Mouse (Mus musculus) hindbrain, postnatal 0 days (tissue): ENCODE data around the gene Rap1gds1. TPM values are rescaled to one million over a fixed set of nuclear protein-coding genes. Genes with fewer than 3 reads are reported as not detected.

ENCODE experiments used
- ATAC-seq: fragments of 200-750 bp; cut with Nextera tagmentation; 2 replicates; pipeline ENCODE4 v1.8.0; 2017; ENCODE audit warnings: mild to moderate bottlenecking, moderate TSS enrichment, moderate library complexity
- DNase-seq: peaks from one replicate; pipeline ENCODE4 v3.0.0-alpha.2; 2015; ENCODE audit warnings: low spot score
- H3K27ac ChIP-seq: fragments of 300-500 bp; sonication (generic); 2 replicates; pipeline ENCODE4 v1.5.1; 2014; ENCODE audit warnings: mild to moderate bottlenecking
- H3K27me3 ChIP-seq: fragments of 300-500 bp; sonication (generic); 2 replicates; pipeline ENCODE4 v1.6.1; 2014; ENCODE audit warnings: low read length, mixed read lengths; ENCODE audit not compliant: insufficient read depth
- H3K36me3 ChIP-seq: fragments of 300-500 bp; sonication (generic); 2 replicates; pipeline ENCODE4 v1.6.1; 2014; ENCODE audit warnings: low read length, mixed read lengths; ENCODE audit not compliant: insufficient read depth
- H3K4me1 ChIP-seq: fragments of 300-500 bp; sonication (generic); 2 replicates; pipeline ENCODE4 v1.6.1; 2014; ENCODE audit warnings: antibody characterized with exemption, low read length, mixed read lengths; ENCODE audit not compliant: insufficient read depth
- H3K4me2 ChIP-seq: fragments of 300-500 bp; sonication (generic); 2 replicates; pipeline ENCODE4 v1.6.1; 2014; ENCODE audit warnings: low read depth, mild to moderate bottlenecking, low read length, moderate library complexity, mixed read lengths
- H3K4me3 ChIP-seq: fragments of 300-500 bp; sonication (generic); 2 replicates; pipeline ENCODE4 v1.5.1; 2014; ENCODE audit warnings: low read length
- H3K9ac ChIP-seq: fragments of 300-500 bp; sonication (generic); replicated peaks from 2 replicates; pipeline ENCODE4 v1.6.1; 2014; ENCODE audit warnings: mild to moderate bottlenecking, low read length, moderate library complexity, mixed read lengths
- H3K9me3 ChIP-seq: fragments of 300-500 bp; sonication (generic); 2 replicates; pipeline ENCODE4 v1.6.1; 2016; ENCODE audit warnings: low read length, mixed read lengths
- CTCF ChIP-seq: IDR thresholded peaks from 2 replicates; pipeline ENCODE4 v1.5.1; 2016; ENCODE audit warnings: antibody characterized with exemption, control low read depth, low read depth
- WGBS: fragments of 180-500 bp; shearing (Covaris S2); extraction: QIAGEN DNeasy Blood & Tissue Kit; methylation state at CpG from one replicate; pipeline ENCODE4 v1.1.7; 2014; 5-methylcytosine and 5-hydroxymethylcytosine counted together
- polyA plus RNA-seq: library from polyadenylated mRNA; unstranded; fragments of >200 nt; fragmentation: Nextera tagmentation; extraction: Ambion mirVana; gene quantifications from 2 replicates; pipeline ENCODE4 v1.2.1, GENCODE M21; 2015
- total RNA-seq: library from RNA; depleted of rRNA; stranded (reverse); fragments of >200 nt; gene quantifications from 2 replicates; pipeline ENCODE4 v1.2.3, GENCODE M21; 2014

The Rap1gds1 gene
- total and polyA plus RNA-seq, 2 experiments from 2014 or later, result 90.6 to 107 TPM

DNA sequence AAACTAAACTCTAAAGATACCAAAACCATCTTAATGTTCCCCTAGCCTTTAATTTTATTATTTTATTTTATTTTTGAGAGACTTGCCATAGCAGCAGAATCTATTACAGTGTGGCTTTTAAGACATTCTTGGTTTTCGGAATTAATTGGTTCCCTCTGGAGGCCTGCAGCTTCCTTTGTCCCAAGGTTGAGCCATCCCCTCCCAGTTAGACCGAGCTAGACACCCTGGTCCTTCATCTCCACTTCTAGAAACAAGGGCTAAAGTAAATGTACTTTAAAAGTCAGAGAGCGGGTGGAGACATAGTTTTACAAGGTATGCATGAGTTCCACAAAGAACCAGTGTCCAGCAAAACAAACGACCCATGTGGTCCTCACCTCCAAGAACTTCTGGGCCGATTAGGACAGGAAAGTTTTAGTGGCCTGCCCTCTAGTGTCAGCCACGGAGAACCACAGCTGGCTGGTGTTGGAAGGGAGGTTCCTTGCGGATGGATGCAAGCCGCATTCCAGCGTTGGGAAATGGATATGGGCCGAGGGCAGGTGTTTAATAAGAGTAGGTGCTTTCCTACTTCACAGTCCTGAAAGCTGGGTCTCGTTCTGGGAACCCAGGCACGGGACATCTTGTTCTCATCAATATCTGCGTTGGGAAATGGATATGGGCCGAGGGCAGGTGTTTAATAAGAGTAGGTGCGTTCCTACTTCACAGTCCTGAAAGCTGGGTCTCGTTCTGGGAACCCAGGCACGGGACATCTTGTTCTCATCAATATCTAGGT, 168.7 kb downstream of the Rap1gds1 start:
- H3K9ac ChIP-seq, result no peak overlapping the region
- no peaks in the 10 kb centered on the region for H3K27me3 ChIP-seq
- H3K27ac ChIP-seq, result peak overlapping the region; percentile 54
- no peak overlapping the region for H3K4me3 ChIP-seq
- ATAC-seq, result peak; percentile 77
- WGBS, result 31% methylated on average over 17 of the region's 17 CpGs
- TF ChIP-seq CTCF, result peak; percentile 94
- H3K4me1 ChIP-seq, result no peaks in the 10 kb centered on the region; the same call in 1 of the 2 replicates
- no peak overlapping the region for H3K4me2 ChIP-seq
- DNase-seq, result peak; percentile 90
- no peaks in the 10 kb centered on the region for H3K9me3 ChIP-seq
- no peaks in the 10 kb centered on the region; the same call in 1 of the 2 replicates for H3K36me3 ChIP-seq

DNA sequence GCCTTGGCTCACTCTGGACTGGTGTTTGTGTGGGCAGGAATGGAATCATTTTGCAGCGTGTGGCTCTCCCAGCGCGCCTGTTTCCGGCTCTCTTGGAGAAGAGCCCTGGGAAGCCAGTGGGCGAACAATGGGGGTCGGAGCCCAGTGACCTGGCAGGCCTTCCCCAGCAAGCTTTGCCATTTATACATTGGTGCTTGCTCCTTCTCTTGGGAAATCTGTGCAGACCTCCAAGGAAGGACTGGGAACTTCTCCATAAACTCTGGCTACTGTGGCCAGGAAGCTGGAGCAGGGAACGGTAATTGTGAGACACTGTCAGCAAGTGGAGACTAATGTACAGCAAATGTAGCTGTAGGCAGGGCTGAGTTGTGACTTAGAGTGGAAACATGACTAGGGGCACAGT, 169.3 kb downstream of the Rap1gds1 start:
- no peak for TF ChIP-seq CTCF
- H3K27ac ChIP-seq, result peak overlapping the region; percentile 54; the same call in 1 of the 2 replicates
- no peak overlapping the region for H3K4me3 ChIP-seq
- no peaks in the 10 kb centered on the region for H3K27me3 ChIP-seq
- no peaks in the 10 kb centered on the region; the same call in 1 of the 2 replicates for H3K36me3 ChIP-seq
- 27% methylated on average over 7 of the region's 7 CpGs for WGBS
- H3K9me3 ChIP-seq, result no peaks in the 10 kb centered on the region
- ATAC-seq (peak; percentile 39; the same call in 1 of the 2 replicates), DNase-seq (peak; percentile 41)
- H3K4me1 ChIP-seq, result no peaks in the 10 kb centered on the region; the same call in 1 of the 2 replicates
- no peak overlapping the region for H3K4me2 ChIP-seq
- no peak overlapping the region for H3K9ac ChIP-seq

- Histone ChIP-seq H3K4me2 (no peak overlapping the region), H3K27ac (no peak overlapping the region), H3K9me3 (no peaks in the 10 kb centered on the region), H3K4me1 (no peaks in the 10 kb centered on the region; the same call in 1 of the 2 replicates), H3K27me3 (no peaks in the 10 kb centered on the region), H3K9ac (no peak overlapping the region), H3K36me3 (peaks cover 16% of the 10 kb centered on the region; the same call in 1 of the 2 replicates), H3K4me3 (no peak overlapping the region)
- 77% methylated on average over 9 of the region's 9 CpGs for WGBS
- TF ChIP-seq CTCF, result no peak
- ATAC-seq (peak; percentile 55), DNase-seq (no peak)
These were observed 174.3 kb downstream of the Rap1gds1 start for GRCm38 (mm10) chr3:138900571-138901141.

DNA sequence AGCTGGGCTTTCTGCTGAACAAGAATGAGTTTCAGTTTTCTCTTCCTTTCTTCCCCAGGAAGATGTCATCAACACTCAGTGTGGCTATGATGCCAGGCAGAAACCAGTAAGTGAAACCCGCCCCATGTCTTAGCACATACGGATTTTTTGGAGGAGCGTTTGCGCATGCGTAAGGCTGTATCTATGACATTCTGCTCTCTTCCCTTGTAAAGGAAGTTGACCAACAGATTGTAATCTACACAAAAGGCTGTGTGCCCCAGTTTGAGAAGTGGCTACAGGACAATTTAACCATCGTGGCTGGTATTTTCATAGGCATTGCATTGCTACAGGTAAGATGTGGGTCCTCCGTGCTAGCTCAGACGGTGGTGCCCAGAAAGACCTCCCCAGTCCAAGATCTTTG, 176.9 kb downstream of the Rap1gds1 start:
- DNase-seq (no peak), ATAC-seq (no peak)
- H3K27ac ChIP-seq, result no peak overlapping the region
- H3K36me3 ChIP-seq, result peaks cover 16% of the 10 kb centered on the region; the same call in 1 of the 2 replicates
- no peak overlapping the region for H3K4me3 ChIP-seq
- peaks cover 4% of the 10 kb centered on the region; the same call in 1 of the 2 replicates for H3K4me1 ChIP-seq
- H3K9ac ChIP-seq, result no peak overlapping the region
- no peaks in the 10 kb centered on the region for H3K9me3 ChIP-seq
- no peak for TF ChIP-seq CTCF
- no peak overlapping the region for H3K4me2 ChIP-seq
- no peaks in the 10 kb centered on the region for H3K27me3 ChIP-seq
- 98% methylated on average over 8 of the region's 8 CpGs for WGBS

- ATAC-seq (peak; percentile 32; the same call in 1 of the 2 replicates), DNase-seq (no peak)
- 86% methylated on average over 11 of the region's 11 CpGs for WGBS
- H3K9me3 ChIP-seq, result no peaks in the 10 kb centered on the region
- no peak overlapping the region for H3K4me2 ChIP-seq
- H3K9ac ChIP-seq, result no peak overlapping the region
- peaks cover 16% of the 10 kb centered on the region; the same call in 1 of the 2 replicates for H3K36me3 ChIP-seq
- no peak for TF ChIP-seq CTCF
- no peak overlapping the region for H3K27ac ChIP-seq
- no peaks in the 10 kb centered on the region for H3K27me3 ChIP-seq
- no peak overlapping the region for H3K4me3 ChIP-seq
- H3K4me1 ChIP-seq, result peaks cover 4% of the 10 kb centered on the region; the same call in 1 of the 2 replicates
These were observed 177.5 kb downstream of the Rap1gds1 start for GRCm38 (mm10) chr3:138897500-138897899.

- Histone ChIP-seq H3K4me2 (no peak overlapping the region), H3K4me3 (no peak overlapping the region), H3K27me3 (no peaks in the 10 kb centered on the region), H3K9me3 (no peaks in the 10 kb centered on the region), H3K4me1 (peaks cover 4% of the 10 kb centered on the region; the same call in 1 of the 2 replicates), H3K27ac (no peak overlapping the region), H3K36me3 (peaks cover 12% of the 10 kb centered on the region; the same call in 1 of the 2 replicates), H3K9ac (no peak overlapping the region)
- ATAC-seq (no peak), DNase-seq (no peak)
- WGBS, result 62% methylated on average over 5 of the region's 5 CpGs
- TF ChIP-seq CTCF, result no peak
These were observed 181.5 kb downstream of the Rap1gds1 start for GRCm38 (mm10) chr3:138893520-138893919.
